Mouse (Mus musculus) B cell, adult (primary cell): ENCODE measurements around the gene Arl5a. TPM values are rescaled to one million over a fixed set of nuclear protein-coding genes. Genes with fewer than 3 reads are reported as not detected.

ENCODE experiments used
- total RNA-seq: library from RNA; stranded (reverse); gene quantifications from 4 replicates; pipeline ENCODE4 v1.2.4, GENCODE M21; 2023; ENCODE audit not compliant: inconsistent age

Gene Arl5a
- 33.6 to 42.9 TPM (median 37.6 TPM) in 4 replicates for total RNA-seq

DNA sequence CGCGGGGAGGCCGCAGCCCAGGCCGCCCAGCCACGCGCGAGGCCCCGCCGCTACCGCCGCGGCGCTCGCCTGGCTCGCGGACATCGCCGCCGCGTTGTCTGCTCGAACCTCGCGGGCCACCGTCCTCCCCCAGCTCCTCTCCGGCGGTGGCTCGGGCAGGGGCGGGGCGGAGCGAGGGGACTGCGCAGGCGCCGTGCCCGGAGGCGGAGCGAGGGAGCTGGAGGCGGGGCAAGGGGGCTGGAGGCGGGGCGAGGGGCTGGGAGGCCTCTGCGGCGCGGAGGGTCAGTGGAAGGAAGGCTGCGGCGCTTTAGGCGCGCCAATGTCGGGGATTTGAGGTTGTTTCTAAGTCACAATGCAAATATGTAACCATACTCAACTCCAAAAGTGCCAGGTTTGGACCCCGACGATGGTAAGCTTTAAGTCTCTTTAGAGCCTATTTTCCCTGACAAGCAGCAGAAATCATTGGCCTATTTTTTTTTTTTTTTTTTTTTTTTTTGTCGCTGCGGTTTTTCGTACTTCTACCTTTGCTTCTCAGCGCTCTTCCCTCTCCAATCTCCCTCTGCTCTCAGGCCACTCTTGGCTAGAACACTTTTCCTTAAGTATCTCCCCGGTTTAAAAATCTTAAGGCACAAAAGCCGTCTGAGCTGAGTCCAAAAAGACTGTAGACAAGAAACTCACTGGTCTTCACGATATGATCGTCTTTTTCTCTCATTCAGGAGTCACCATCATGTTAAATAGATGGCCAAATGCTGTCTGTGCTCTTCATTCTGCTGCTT, at the start of gene Arl5a:
Gene Arl5a, minus strand, starts transcription at position 155 of the 776 bp plus-strand sequence.

DNA sequence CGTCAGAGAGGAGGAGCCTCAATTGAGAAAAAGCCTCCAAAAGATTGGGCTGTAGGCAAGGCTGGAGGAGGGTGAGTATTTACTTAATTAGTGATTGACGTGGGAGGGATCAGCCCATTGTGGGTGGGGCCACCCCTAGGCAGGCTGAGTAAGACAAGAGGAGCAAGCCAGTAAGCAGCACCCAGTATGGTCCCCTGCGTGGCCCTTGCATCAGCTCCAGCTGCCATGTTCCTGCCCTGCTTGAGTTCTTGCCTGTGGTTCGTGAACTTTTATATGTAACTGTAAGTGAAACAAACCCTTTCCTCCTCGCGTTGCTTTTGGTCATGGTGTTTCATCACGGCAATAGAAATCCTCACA, 46.3 kb downstream of the Arl5a start, which contains the start of gene Neb:
Gene Neb, minus strand, starts transcription at position 27 of the 357 bp plus-strand sequence.

Other genes starting within 250 kb of the Arl5a start
- 3.1 to 5.3 TPM (median 4.5 TPM) in 4 replicates for gene Neb, start 46.4 kb downstream of the Arl5a start, total RNA-seq